Mouse (Mus musculus) ES-E14 (cell line): ENCODE results near the gene Piezo1. TPM values are rescaled to one million over a fixed set of nuclear protein-coding genes. Genes with fewer than 3 reads are reported as not detected.

Experiments used
- DNase-seq: peaks from one replicate; pipeline ENCODE4 v3.0.0-alpha.2; 2013; ENCODE audit warnings: low read depth, low spot score
- H3K27ac ChIP-seq: 2 replicates; pipeline ENCODE4 v1.5.1; 2012; ENCODE audit warnings: low read depth, mild to moderate bottlenecking, low read length, moderate library complexity, mixed read lengths; ENCODE audit not compliant: poor library complexity, insufficient read depth, severe bottlenecking
- H3K36me3 ChIP-seq: 2 replicates; pipeline ENCODE4 v1.6.1; 2012; ENCODE audit warnings: mild to moderate bottlenecking, low read length, moderate library complexity, mixed read lengths; ENCODE audit not compliant: control insufficient read depth, poor library complexity, insufficient read depth, severe bottlenecking
- H3K4me1 ChIP-seq, 2 experiments: fragments of 150-350 bp in 1 of 2; sonication (generic) in 1 of 2; 2 replicates each; pipeline ENCODE4 v1.6.1; 2012; ENCODE audit warnings: low read length in 2 of 2, mild to moderate bottlenecking in 1 of 2, mixed read lengths in 1 of 2; ENCODE audit not compliant: control insufficient read depth in 2 of 2, insufficient read depth in 2 of 2, poor library complexity in 1 of 2
- H3K4me3 ChIP-seq, 2 experiments: fragments of 150-350 bp in 1 of 2; sonication (generic) in 1 of 2; 2 replicates each; pipeline ENCODE4 v1.5.1; 2012; ENCODE audit warnings: low read length in 2 of 2, low read depth in 1 of 2, mild to moderate bottlenecking in 1 of 2, mixed read lengths in 1 of 2; ENCODE audit not compliant: insufficient read depth in 1 of 2, poor library complexity in 1 of 2, severe bottlenecking in 1 of 2
- H3K9ac ChIP-seq: 2 replicates; pipeline ENCODE4 v1.6.1; 2012; ENCODE audit warnings: low read depth, mild to moderate bottlenecking, low read length, mixed read lengths; ENCODE audit not compliant: poor library complexity, insufficient read depth, severe bottlenecking
- H3K9me3 ChIP-seq: fragments of 150-350 bp; sonication (generic); 2 replicates; pipeline ENCODE4 v1.6.1; 2012; ENCODE audit warnings: low read depth, mild to moderate bottlenecking, low read length; ENCODE audit not compliant: control insufficient read depth, insufficient read depth
- CHD2 ChIP-seq: IDR thresholded peaks from 2 replicates; pipeline ENCODE4 v1.6.1; 2014; ENCODE audit warnings: mild to moderate bottlenecking, low read depth, low read length, inconsistent platforms
- HCFC1 ChIP-seq: IDR thresholded peaks from 2 replicates; pipeline ENCODE4 v1.6.1; 2012; ENCODE audit warnings: low read length, inconsistent platforms, borderline replicate concordance; ENCODE audit not compliant: insufficient read depth
- MAFK ChIP-seq: IDR thresholded peaks from 2 replicates; pipeline ENCODE4 v1.6.1; 2014; ENCODE audit warnings: mild to moderate bottlenecking, low read depth, low read length, inconsistent platforms; ENCODE audit not compliant: insufficient read depth
- ZC3H11A ChIP-seq: IDR thresholded peaks from 2 replicates; pipeline ENCODE4 v1.6.1; 2012; ENCODE audit warnings: low read depth, mild to moderate bottlenecking, inconsistent platforms, low read length, borderline replicate concordance
- ZNF384 ChIP-seq: IDR thresholded peaks from 2 replicates; pipeline ENCODE4 v1.6.1; 2012; ENCODE audit warnings: low read depth, low read length, inconsistent platforms
- in situ Hi-C, 2 experiments: fragments of 600-800 bp; cut with MboI; formaldehyde crosslinking; loops; one replicate each; pipeline ENCODE4 v1.15.1; 2025; ENCODE audit warnings: low sequenced_read_pairs in 2 of 2, inconsistent platforms in 1 of 2; ENCODE audit not compliant: unreplicated experiment in 2 of 2
- total RNA-seq: library from RNA; depleted of rRNA; stranded (reverse); fragments of 300-350 nt; gene quantifications from 2 replicates; pipeline ENCODE4 v1.2.3, GENCODE M21; 2012

The Piezo1 gene
- total RNA-seq, 1 experiment: 204 TPM

DNA sequence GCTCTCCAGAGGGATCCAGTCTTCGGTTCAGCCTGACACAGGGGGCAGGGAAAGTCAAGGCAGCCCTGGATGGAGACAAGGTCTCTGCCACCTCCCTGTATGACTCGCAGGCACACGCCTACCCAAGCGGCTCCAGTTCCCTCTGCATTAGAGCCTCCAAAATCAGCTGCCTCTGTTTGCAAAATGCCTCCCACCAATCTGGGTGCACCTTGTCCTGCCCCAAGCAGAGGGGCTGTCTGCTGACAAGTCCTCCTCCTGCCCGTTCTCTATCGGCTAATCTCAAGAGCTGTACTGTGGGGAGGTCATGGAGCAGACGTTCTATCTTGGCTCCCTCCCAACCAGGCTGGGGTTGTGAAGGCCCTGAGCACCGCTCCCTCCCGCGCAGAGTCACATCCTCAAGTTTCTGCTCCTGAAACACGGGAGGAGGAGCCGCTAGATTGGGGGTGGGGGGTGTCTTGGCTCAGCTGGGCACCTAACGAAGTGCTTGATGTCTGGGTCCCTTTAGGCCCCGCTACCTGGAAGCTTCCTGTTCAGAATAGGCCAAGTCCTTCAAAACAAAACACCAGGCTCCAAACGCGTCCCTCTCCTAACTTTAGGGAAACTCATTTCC is 76.1 kb downstream of the Piezo1 start:
- in situ Hi-C loops: no loop called here

DNA sequence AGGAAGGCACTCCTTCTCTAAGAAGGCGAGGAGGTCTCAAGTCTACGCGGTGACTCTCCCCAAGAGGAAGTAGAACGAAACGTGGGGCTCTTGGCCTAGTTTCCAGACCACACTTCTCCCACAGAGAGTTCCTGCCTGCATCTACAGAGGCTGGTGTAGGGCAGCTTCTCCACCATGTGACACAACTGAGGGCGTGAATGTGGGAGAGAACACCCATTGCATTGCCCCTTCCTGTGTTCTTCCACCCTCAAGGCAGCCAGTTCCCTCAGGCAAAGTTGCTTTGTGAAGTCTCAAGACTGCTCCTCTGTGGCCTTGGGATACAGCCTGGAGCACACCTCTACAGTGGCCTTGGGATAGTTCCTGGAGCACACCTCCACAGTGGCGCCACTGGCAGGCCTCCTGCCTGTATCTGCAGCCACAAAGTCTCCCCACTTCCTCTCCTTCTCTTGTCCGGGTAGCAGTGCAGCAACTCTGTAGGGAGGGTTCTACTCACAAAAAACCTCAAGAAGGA is 77.2 kb downstream of the Piezo1 start:
- DNase-seq: no peak
- Histone ChIP-seq H3K9me3 (no peaks in the 10 kb centered on the region), H3K9ac (no peak overlapping the region), H3K4me1 (peaks cover 0 to 9% of the 10 kb centered on the region in 2 experiments; a peak in 1 of 4 replicates), H3K4me3 (no peak overlapping the region), H3K36me3 (peaks cover 10% of the 10 kb centered on the region), H3K27ac (no peak overlapping the region)
- in situ Hi-C loops: no loop called here
- TF ChIP-seq ZNF384 (no peak), CHD2 (no peak), HCFC1 (no peak), ZC3H11A (no peak), MAFK (no peak)

More for the DNA sequence above, 76.1 kb downstream of the Piezo1 start:
- Histone ChIP-seq H3K36me3 (peaks cover 21% of the 10 kb centered on the region), H3K9me3 (no peaks in the 10 kb centered on the region), H3K9ac (peak overlapping the region; percentile 85), H3K4me1 (peaks cover 0 to 9% of the 10 kb centered on the region in 2 experiments; a peak in 1 of 4 replicates), H3K27ac (no peak overlapping the region), H3K4me3 (peak overlapping the region; percentile 85 to 92)
- no peak for DNase-seq
- TF ChIP-seq CHD2: no peak
- TF ChIP-seq ZNF384: no peak
- TF ChIP-seq MAFK: no peak
- TF ChIP-seq ZC3H11A: no peak
- no peak for TF ChIP-seq HCFC1

- H3K9ac ChIP-seq: no peak overlapping the region
- H3K36me3 ChIP-seq: peaks cover 7% of the 10 kb centered on the region; the same call in 1 of the 2 replicates
- H3K27ac ChIP-seq: no peak overlapping the region
- no peak for DNase-seq
- no peak overlapping the region for H3K4me3 ChIP-seq
- no peaks in the 10 kb centered on the region for H3K9me3 ChIP-seq
- in situ Hi-C loops: no loop called here
- TF ChIP-seq HCFC1 (no peak), CHD2 (no peak), MAFK (no peak), ZC3H11A (no peak), ZNF384 (no peak)
- H3K4me1 ChIP-seq: peaks cover 0 to 4% of the 10 kb centered on the region in 2 experiments; a peak in 1 of 4 replicates
Measured at GRCm38 (mm10) chr8:122470691-122471090, 80.4 kb downstream of the Piezo1 start.

DNA sequence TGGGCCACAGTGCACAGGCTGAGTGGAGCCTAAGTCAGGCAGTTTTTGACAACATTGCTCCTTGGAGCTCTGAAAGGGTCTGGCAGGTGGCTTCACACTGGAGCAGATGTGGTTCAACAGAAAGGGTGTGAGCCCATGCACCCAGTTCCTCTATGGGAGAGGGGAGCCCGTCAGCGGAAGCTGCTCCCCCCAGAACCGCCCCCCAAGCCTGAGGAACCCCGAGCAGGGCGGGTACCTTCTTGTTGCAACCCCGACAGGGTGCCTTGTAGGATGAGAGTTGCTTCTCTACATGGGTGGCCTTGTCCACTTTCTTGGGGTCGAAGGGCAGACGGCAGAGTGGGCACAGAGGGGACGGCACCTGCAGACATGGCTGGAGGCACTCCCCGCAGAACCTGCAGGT is 81.2 kb downstream of the Piezo1 start:
- no peak for TF ChIP-seq ZC3H11A
- DNase-seq: no peak
- Histone ChIP-seq H3K9me3 (no peaks in the 10 kb centered on the region), H3K36me3 (peaks cover 7% of the 10 kb centered on the region; the same call in 1 of the 2 replicates), H3K9ac (no peak overlapping the region), H3K4me1 (peaks cover 0 to 3% of the 10 kb centered on the region in 2 experiments; a peak in 1 of 4 replicates), H3K27ac (no peak overlapping the region), H3K4me3 (no peak overlapping the region)
- in situ Hi-C loops: no loop called here

DNA sequence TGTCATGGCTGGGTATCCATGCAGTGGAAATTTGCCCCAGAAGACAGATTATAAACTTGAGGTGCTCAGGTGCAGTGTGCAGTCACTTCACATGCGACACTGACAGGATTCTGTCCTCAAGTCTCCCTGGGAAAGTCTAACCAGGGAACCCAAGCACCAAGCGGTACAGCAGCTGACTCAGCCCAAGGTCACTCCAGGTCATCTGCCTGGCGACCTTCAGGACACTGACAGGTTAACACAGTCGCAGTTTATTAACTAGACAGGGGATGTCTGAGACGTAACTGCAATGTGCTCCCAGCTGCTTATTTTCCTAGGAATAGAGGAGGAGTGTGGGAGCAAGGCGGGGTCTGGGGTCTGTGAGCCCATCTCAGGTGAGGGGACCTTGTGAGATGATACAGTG is 81.7 kb downstream of the Piezo1 start:
- no peak overlapping the region for H3K4me3 ChIP-seq
- no peaks in the 10 kb centered on the region for H3K9me3 ChIP-seq
- in situ Hi-C loops: no loop called here
- DNase-seq: no peak
- H3K9ac ChIP-seq: no peak overlapping the region
- H3K36me3 ChIP-seq: peaks cover 7% of the 10 kb centered on the region; the same call in 1 of the 2 replicates
- TF ChIP-seq ZC3H11A: no peak
- no peak for TF ChIP-seq ZNF384
- no peak for TF ChIP-seq CHD2
- TF ChIP-seq HCFC1: no peak
- TF ChIP-seq MAFK: no peak
- no peak overlapping the region for H3K27ac ChIP-seq
- H3K4me1 ChIP-seq: no peaks in the 10 kb centered on the region
